Mouse (Mus musculus) neural tube, embryonic 11.5 days (tissue): ENCODE measurements around the gene Dcun1d3. TPM values are rescaled to one million over a fixed set of nuclear protein-coding genes. Genes with fewer than 3 reads are reported as not detected.

Source experiments
- ATAC-seq: fragments of 200-750 bp; cut with Nextera tagmentation; 2 replicates; pipeline ENCODE4 v1.8.0; 2017; ENCODE audit warnings: moderate number of reproducible peaks, mild to moderate bottlenecking, moderate TSS enrichment, moderate library complexity; ENCODE audit not compliant: insufficient read depth, low FRiP score, low TSS enrichment
- DNase-seq: peaks from one replicate; pipeline ENCODE4 v3.0.0-alpha.2; 2015; ENCODE audit warnings: low spot score
- H3K27ac ChIP-seq: fragments of 300-500 bp; sonication (generic); 2 replicates; pipeline ENCODE4 v1.5.1; 2014; ENCODE audit warnings: low read depth, mild to moderate bottlenecking, low read length
- H3K27me3 ChIP-seq: fragments of 300-500 bp; sonication (generic); 2 replicates; pipeline ENCODE4 v1.6.1; 2014; ENCODE audit warnings: mild to moderate bottlenecking, low read length, mixed read lengths; ENCODE audit not compliant: control insufficient read depth, insufficient read depth
- H3K36me3 ChIP-seq: fragments of 300-500 bp; sonication (generic); 2 replicates; pipeline ENCODE4 v1.6.1; 2014; ENCODE audit warnings: mild to moderate bottlenecking, low read length, moderate library complexity, mixed read lengths; ENCODE audit not compliant: control insufficient read depth, insufficient read depth
- H3K4me1 ChIP-seq: fragments of 300-500 bp; sonication (generic); 2 replicates; pipeline ENCODE4 v1.6.1; 2014; ENCODE audit warnings: low read length, mixed read lengths; ENCODE audit not compliant: control insufficient read depth, insufficient read depth
- H3K4me2 ChIP-seq: fragments of 300-500 bp; sonication (generic); 2 replicates; pipeline ENCODE4 v1.6.1; 2014; ENCODE audit warnings: low read depth, mild to moderate bottlenecking, moderate library complexity
- H3K4me3 ChIP-seq: fragments of 300-500 bp; sonication (generic); 2 replicates; pipeline ENCODE4 v1.5.1; 2014; ENCODE audit warnings: low read depth, low read length
- H3K9ac ChIP-seq: fragments of 300-500 bp; sonication (generic); 2 replicates; pipeline ENCODE4 v1.6.1; 2014; ENCODE audit warnings: mild to moderate bottlenecking, low read length
- H3K9me3 ChIP-seq: fragments of 300-500 bp; sonication (generic); 2 replicates; pipeline ENCODE4 v1.6.1; 2016; ENCODE audit warnings: low read length; ENCODE audit not compliant: control insufficient read depth
- WGBS: fragments of 180-500 bp; shearing (Covaris S2); extraction: QIAGEN DNeasy Blood & Tissue Kit; methylation state at CpG from one replicate; pipeline ENCODE4 v1.1.7; 2014; 5-methylcytosine and 5-hydroxymethylcytosine counted together
- polyA plus RNA-seq: library from polyadenylated mRNA; unstranded; fragments of >200 nt; fragmentation: Nextera tagmentation; extraction: Ambion mirVana; gene quantifications from 2 replicates; pipeline ENCODE4 v1.2.1, GENCODE M21; 2014

Dcun1d3 gene
- polyA plus RNA-seq, 1 experiment from 2014 or later: 14.0 TPM

- ATAC-seq (peak; percentile 77), DNase-seq (peak; percentile 65)
- no peak overlapping the region for H3K4me2 ChIP-seq
- H3K9ac ChIP-seq: no peak overlapping the region
- no peaks in the 10 kb centered on the region for H3K9me3 ChIP-seq
- H3K27me3 ChIP-seq: no peaks in the 10 kb centered on the region
- 32% methylated on average over 6 of the region's 6 CpGs for WGBS
- peaks cover 2% of the 10 kb centered on the region; the same call in 1 of the 2 replicates for H3K36me3 ChIP-seq
- H3K27ac ChIP-seq: peak overlapping the region; percentile 45
- H3K4me3 ChIP-seq: no peak overlapping the region
- H3K4me1 ChIP-seq: peaks cover 6% of the 10 kb centered on the region; the same call in 1 of the 2 replicates
Observed at GRCm38 (mm10) chr7:119861335-119862091, 34.6 kb downstream of the Dcun1d3 start.

GRCm38 (mm10) chr7:119860971-119861334 is 35.1 kb downstream of the Dcun1d3 start:
- ATAC-seq (no peak), DNase-seq (no peak)
- Histone ChIP-seq H3K4me1 (peaks cover 6% of the 10 kb centered on the region; the same call in 1 of the 2 replicates), H3K9ac (no peak overlapping the region), H3K36me3 (peaks cover 1% of the 10 kb centered on the region; the same call in 1 of the 2 replicates), H3K9me3 (no peaks in the 10 kb centered on the region), H3K4me3 (no peak overlapping the region), H3K4me2 (no peak overlapping the region), H3K27me3 (no peaks in the 10 kb centered on the region), H3K27ac (peak overlapping the region; percentile 45; the same call in 1 of the 2 replicates)

GRCm38 (mm10) chr7:119860554-119860953 is 35.5 kb downstream of the Dcun1d3 start:
- 90% methylated on average over 2 of the region's 2 CpGs for WGBS
- H3K9ac ChIP-seq: no peak overlapping the region
- no peaks in the 10 kb centered on the region for H3K36me3 ChIP-seq
- no peak overlapping the region for H3K27ac ChIP-seq
- no peaks in the 10 kb centered on the region for H3K9me3 ChIP-seq
- no peak overlapping the region for H3K4me3 ChIP-seq
- peaks cover 6% of the 10 kb centered on the region; the same call in 1 of the 2 replicates for H3K4me1 ChIP-seq
- no peak for ATAC-seq
- H3K4me2 ChIP-seq: no peak overlapping the region
- no peaks in the 10 kb centered on the region for H3K27me3 ChIP-seq
- no peak for DNase-seq

GRCm38 (mm10) chr7:119860116-119860515 is 36.0 kb downstream of the Dcun1d3 start:
- Histone ChIP-seq H3K36me3 (no peaks in the 10 kb centered on the region), H3K27me3 (no peaks in the 10 kb centered on the region), H3K4me2 (no peak overlapping the region), H3K27ac (no peak overlapping the region), H3K9me3 (no peaks in the 10 kb centered on the region), H3K4me1 (peaks cover 6% of the 10 kb centered on the region; the same call in 1 of the 2 replicates), H3K4me3 (no peak overlapping the region), H3K9ac (no peak overlapping the region)
- DNase-seq (no peak), ATAC-seq (no peak)
- WGBS: 92% methylated on average over 3 of the region's 3 CpGs

- WGBS: 88% methylated on average over 6 of the region's 6 CpGs
- Histone ChIP-seq H3K4me2 (no peak overlapping the region), H3K9ac (no peak overlapping the region), H3K27me3 (no peaks in the 10 kb centered on the region), H3K27ac (no peak overlapping the region), H3K9me3 (no peaks in the 10 kb centered on the region), H3K36me3 (no peaks in the 10 kb centered on the region), H3K4me1 (peaks cover 6% of the 10 kb centered on the region; the same call in 1 of the 2 replicates), H3K4me3 (no peak overlapping the region)
- DNase-seq: no peak
- no peak for ATAC-seq
Observed at GRCm38 (mm10) chr7:119859476-119859875, 36.6 kb downstream of the Dcun1d3 start.

GRCm38 (mm10) chr7:119855031-119855430 is 41.1 kb downstream of the Dcun1d3 start:
- Histone ChIP-seq H3K4me1 (no peaks in the 10 kb centered on the region), H3K36me3 (no peaks in the 10 kb centered on the region), H3K9ac (no peak overlapping the region), H3K27me3 (no peaks in the 10 kb centered on the region), H3K4me3 (no peak overlapping the region), H3K9me3 (no peaks in the 10 kb centered on the region), H3K27ac (no peak overlapping the region), H3K4me2 (no peak overlapping the region)
- ATAC-seq: no peak
- DNase-seq: no peak

- 92% methylated on average over 2 of the region's 2 CpGs for WGBS
- Histone ChIP-seq H3K27me3 (no peaks in the 10 kb centered on the region), H3K36me3 (no peaks in the 10 kb centered on the region), H3K9ac (no peak overlapping the region), H3K4me2 (no peak overlapping the region), H3K27ac (no peak overlapping the region), H3K9me3 (no peaks in the 10 kb centered on the region), H3K4me1 (no peaks in the 10 kb centered on the region), H3K4me3 (no peak overlapping the region)
- no peak for ATAC-seq
- no peak for DNase-seq
Observed at GRCm38 (mm10) chr7:119854362-119854761, 41.7 kb downstream of the Dcun1d3 start.

GRCm38 (mm10) chr7:119853186-119853585 is 42.9 kb downstream of the Dcun1d3 start:
- ATAC-seq (no peak), DNase-seq (no peak)
- H3K27me3 ChIP-seq: no peaks in the 10 kb centered on the region
- no peak overlapping the region for H3K4me3 ChIP-seq
- WGBS: 90% methylated on average over 1 of the region's 1 CpGs
- no peak overlapping the region for H3K9ac ChIP-seq
- no peak overlapping the region for H3K4me2 ChIP-seq
- no peak overlapping the region for H3K27ac ChIP-seq
- no peaks in the 10 kb centered on the region for H3K36me3 ChIP-seq
- H3K4me1 ChIP-seq: no peaks in the 10 kb centered on the region
- no peaks in the 10 kb centered on the region for H3K9me3 ChIP-seq

- ATAC-seq (no peak), DNase-seq (no peak)
- Histone ChIP-seq H3K4me2 (no peak overlapping the region), H3K9ac (no peak overlapping the region), H3K4me3 (no peak overlapping the region), H3K27me3 (no peaks in the 10 kb centered on the region), H3K9me3 (no peaks in the 10 kb centered on the region), H3K4me1 (no peaks in the 10 kb centered on the region), H3K27ac (no peak overlapping the region), H3K36me3 (no peaks in the 10 kb centered on the region)
Observed at GRCm38 (mm10) chr7:119852494-119852893, 43.6 kb downstream of the Dcun1d3 start.
